10 mouse cellular contexts compared by ENCODE assay signal in the genomic region with DNA sequence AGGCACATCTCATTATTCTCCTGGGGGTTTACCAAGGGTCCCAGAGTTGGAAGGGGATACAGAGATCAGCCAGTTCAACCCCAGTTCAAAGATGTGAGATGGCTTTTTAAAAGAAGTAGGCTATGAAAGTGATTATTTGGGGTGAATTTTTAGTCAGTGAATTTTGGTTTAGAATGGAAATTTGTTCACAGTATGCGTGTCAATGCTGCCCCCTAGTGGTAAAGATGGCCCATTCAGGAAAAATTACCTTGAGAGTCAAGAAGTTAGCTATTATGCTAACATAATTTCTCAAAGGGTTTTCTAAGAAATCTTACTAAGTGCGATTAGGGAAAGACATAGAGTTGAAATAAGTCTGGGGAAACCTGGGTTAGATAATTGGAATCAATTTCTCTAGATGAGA. TPM values are rescaled to one million over a fixed set of nuclear protein-coding genes. Genes with fewer than 3 reads are reported as not detected.
A peak's percentile ranks its signal among the peaks of the same experiment; 100 is the strongest.
DNase-seq lines count a peak whose midpoint lies in the region; ATAC-seq and TF ChIP-seq lines count a peak whose summit lies in the region.
"Had no signal": no experiment of that assay in that cellular context is flagged by ENCODE, and none has a peak within 500 bp of the region (broad histone marks: within the 10 kb centered on the region; RNA-seq: fewer than 3 reads in every experiment).

No protein-coding gene starts in this region.

- 7% methylated on average over 2 of the region's 2 CpGs for WGBS in hindbrain, embryonic 14.5 days
- WGBS in hindbrain, embryonic 13.5 days: 8% methylated on average over 2 of the region's 2 CpGs
- WGBS in thymus, adult 2 months: 3% methylated on average over 2 of the region's 2 CpGs

- 0 out of 2 replicates have a peak, but pooled peaks cover under 1% of the 10 kb centered on the region for H3K9me3 ChIP-seq in hindbrain, embryonic 14.5 days (ENCODE audit: control insufficient read depth, low read length)
- no peaks in the 10 kb centered on the region for H3K9me3 ChIP-seq in hindbrain, embryonic 13.5 days

- TF ChIP-seq POLR2A in thymus, adult 2 months (IDR thresholded peaks at IDR 0.05; ENCODE audit: control insufficient read depth, extremely low read depth, insufficient read depth, low read length, poor library complexity): no peak

- no peak overlapping the region for H3K4me3 ChIP-seq in hindbrain, embryonic 14.5 days (replicated peaks; ENCODE audit: low read length)
- no peak overlapping the region for H3K4me3 ChIP-seq in hindbrain, embryonic 13.5 days
- no peak overlapping the region for H3K4me3 ChIP-seq in thymus, adult 2 months (ENCODE audit: control insufficient read depth, insufficient read depth, low read length)

- no peaks in the 10 kb centered on the region for H3K27me3 ChIP-seq in hindbrain, embryonic 14.5 days (ENCODE audit: control insufficient read depth, insufficient read depth, low read length)
- H3K27me3 ChIP-seq in hindbrain, embryonic 13.5 days: no peaks in the 10 kb centered on the region
- H3K27me3 ChIP-seq in thymus, adult 2 months (ENCODE audit: control insufficient read depth, insufficient read depth, low read length): no peaks in the 10 kb centered on the region

- DNase-seq in hindbrain, embryonic 14.5 days (ENCODE audit: low spot score): peak; percentile 86
- peak; percentile 32 for DNase-seq in thymus, adult 2 months
- no peak for DNase-seq in thymus, postnatal 36 days
- DNase-seq in cerebellum, adult 9-10 months: peak; percentile 58
- peak; percentile 52 for DNase-seq in kidney, postnatal 14 days
- peak; percentile 60 for DNase-seq in retina, postnatal 1 day

- ATAC-seq in hindbrain, embryonic 14.5 days (ENCODE audit: low FRiP score): no peak
- no peak for ATAC-seq in hindbrain, embryonic 13.5 days (ENCODE audit: low FRiP score)
- ATAC-seq in monocyte, adult 5-6 weeks (replicated peaks; ENCODE audit: insufficient number of reproducible peaks, low FRiP score, low TSS enrichment, poor library complexity, severe bottlenecking): no peak

- H3K36me3 ChIP-seq in hindbrain, embryonic 14.5 days (replicated peaks; ENCODE audit: control insufficient read depth, insufficient read depth): no peaks in the 10 kb centered on the region
- no peaks in the 10 kb centered on the region for H3K36me3 ChIP-seq in hindbrain, embryonic 13.5 days
- H3K36me3 ChIP-seq in thymus, adult 2 months (ENCODE audit: control insufficient read depth, insufficient read depth, low read length): no peaks in the 10 kb centered on the region

- H3K27ac ChIP-seq in hindbrain, embryonic 14.5 days: no peak overlapping the region
- no peak overlapping the region for H3K27ac ChIP-seq in hindbrain, embryonic 13.5 days
- H3K27ac ChIP-seq in thymus, adult 2 months (ENCODE audit: control insufficient read depth, insufficient read depth, low read length): no peak overlapping the region

- H3K4me2 ChIP-seq in hindbrain, embryonic 14.5 days (replicated peaks): no peak overlapping the region
- no peak overlapping the region for H3K4me2 ChIP-seq in hindbrain, embryonic 13.5 days

- no peak overlapping the region for H3K9ac ChIP-seq in hindbrain, embryonic 14.5 days
- H3K9ac ChIP-seq in hindbrain, embryonic 13.5 days: no peak overlapping the region

- no peaks in the 10 kb centered on the region for H3K4me1 ChIP-seq in hindbrain, embryonic 14.5 days (replicated peaks; ENCODE audit: control insufficient read depth, insufficient read depth, low read length)
- no peaks in the 10 kb centered on the region for H3K4me1 ChIP-seq in hindbrain, embryonic 13.5 days (replicated peaks)
- no peaks in the 10 kb centered on the region for H3K4me1 ChIP-seq in thymus, adult 2 months (replicated peaks; ENCODE audit: control insufficient read depth, insufficient read depth, low read length)

- TF ChIP-seq CTCF in thymus, adult 2 months (IDR thresholded peaks at IDR 0.05; ENCODE audit: borderline replicate concordance, control insufficient read depth, extremely low read depth, insufficient read depth, low read length, poor library complexity): no peak

RNA-seq across cellular contexts. Expression of gene Ccdc190, which starts 10.9 kb away (rescaled TPM):
- 4.7 and 4.8 TPM in 2 replicates for polyA plus RNA-seq in hindbrain, embryonic 14.5 days (2014; fragmentation: Nextera tagmentation; extraction: Ambion mirVana)
- polyA plus RNA-seq in hindbrain, embryonic 13.5 days (2015; fragmentation: Nextera tagmentation; extraction: Ambion mirVana): 1.5 and 2.3 TPM in 2 replicates
- 0.23 and 0.43 TPM in 2 replicates for polyA plus RNA-seq in thymus, adult 2 months (2012; rRNA removed)
- not detected in 3 replicates for total RNA-seq in monocyte, adult 5-6 weeks (2017)
- total RNA-seq: gastrocnemius, postnatal 4 days had no signal
- polyA plus RNA-seq: liver, embryonic 16.5 days had no signal

RNA-seq across cellular contexts. Expression of gene Hsd17b7, which starts 29.7 kb away (rescaled TPM):
- 30.6 and 35.8 TPM in 2 replicates for polyA plus RNA-seq in hindbrain, embryonic 14.5 days (2014; fragmentation: Nextera tagmentation; extraction: Ambion mirVana)
- 20.9 and 21.0 TPM in 2 replicates for polyA plus RNA-seq in hindbrain, embryonic 13.5 days (2015; fragmentation: Nextera tagmentation; extraction: Ambion mirVana)
- polyA plus RNA-seq in thymus, adult 2 months (2012; rRNA removed): 3.9 and 4.8 TPM in 2 replicates
- 2.3 to 5.8 TPM (median 4.1 TPM) in 3 replicates for total RNA-seq in monocyte, adult 5-6 weeks (2017)

Comparison
In these comparisons a context has a peak if more than half of its experiments do, and no peak if none do; other contexts are left out.
1. DNase-seq: peak in hindbrain, embryonic 14.5 days (single experiment), thymus, adult 2 months (single experiment), cerebellum, adult 9-10 months (single experiment), kidney, postnatal 14 days (single experiment) and retina, postnatal 1 day (single experiment); none in thymus, postnatal 36 days (0 of 2).